Mouse (Mus musculus) embryonic facial prominence, embryonic 11.5 days (tissue): ENCODE data around the gene Gm13275. TPM values are rescaled to one million over a fixed set of nuclear protein-coding genes. Genes with fewer than 3 reads are reported as not detected.
"Not testable (repeated sequence)": the region's sequence is repeated elsewhere in the genome, so short reads cannot be mapped to it uniquely, and the experiment has no call there.

Experiments used
- ATAC-seq: fragments of 200-750 bp; cut with Nextera tagmentation; replicated peaks from 2 replicates; pipeline ENCODE4 v1.8.0; 2017; ENCODE audit warnings: low read depth; ENCODE audit not compliant: insufficient number of reproducible peaks, low FRiP score, low TSS enrichment
- DNase-seq: peaks from one replicate; pipeline ENCODE4 v3.0.0-alpha.2; 2015; ENCODE audit warnings: low spot score
- H3K27ac ChIP-seq: fragments of 300-500 bp; sonication (generic); replicated peaks from 2 replicates; pipeline ENCODE4 v1.5.1; 2014; ENCODE audit warnings: mild to moderate bottlenecking, low read depth, low read length, control low read depth
- H3K27me3 ChIP-seq: fragments of 300-500 bp; sonication (generic); 2 replicates; pipeline ENCODE4 v1.6.1; 2014; ENCODE audit warnings: mild to moderate bottlenecking, low read length, moderate library complexity, mixed read lengths; ENCODE audit not compliant: control insufficient read depth, insufficient read depth
- H3K36me3 ChIP-seq: fragments of 300-500 bp; sonication (generic); replicated peaks from 2 replicates; pipeline ENCODE4 v1.6.1; 2014; ENCODE audit warnings: low read depth, mild to moderate bottlenecking, low read length, moderate library complexity, mixed read lengths; ENCODE audit not compliant: control insufficient read depth, insufficient read depth
- H3K4me1 ChIP-seq: fragments of 300-500 bp; sonication (generic); 2 replicates; pipeline ENCODE4 v1.6.1; 2014; ENCODE audit warnings: low read length, mixed read lengths; ENCODE audit not compliant: control insufficient read depth, insufficient read depth
- H3K4me2 ChIP-seq: fragments of 300-500 bp; sonication (generic); 2 replicates; pipeline ENCODE4 v1.6.1; 2014; ENCODE audit warnings: low read depth, mild to moderate bottlenecking, control low read depth, low read length, moderate library complexity
- H3K4me3 ChIP-seq: fragments of 300-500 bp; sonication (generic); 2 replicates; pipeline ENCODE4 v1.5.1; 2014; ENCODE audit warnings: low read depth, low read length, control low read depth
- H3K9ac ChIP-seq: fragments of 300-500 bp; sonication (generic); replicated peaks from 2 replicates; pipeline ENCODE4 v1.6.1; 2014; ENCODE audit warnings: mild to moderate bottlenecking, control low read depth, low read length
- H3K9me3 ChIP-seq: fragments of 300-500 bp; sonication (generic); replicated peaks from 2 replicates; pipeline ENCODE4 v1.6.1; 2016; ENCODE audit warnings: mild to moderate bottlenecking, low read length, inconsistent platforms, mixed read lengths; ENCODE audit not compliant: control insufficient read depth
- WGBS: fragments of 180-500 bp; shearing (Covaris S2); extraction: QIAGEN DNeasy Blood & Tissue Kit; methylation state at CpG from one replicate; pipeline ENCODE4 v1.1.7; 2014; 5-methylcytosine and 5-hydroxymethylcytosine counted together
- polyA plus RNA-seq: library from polyadenylated mRNA; unstranded; fragments of >200 nt; fragmentation: Nextera tagmentation; extraction: Ambion mirVana; gene quantifications from 2 replicates; pipeline ENCODE4 v1.2.1, GENCODE M21; 2014

The Gm13275 gene
- polyA plus RNA-seq, 1 experiment from 2014 or later = not detected

DNA sequence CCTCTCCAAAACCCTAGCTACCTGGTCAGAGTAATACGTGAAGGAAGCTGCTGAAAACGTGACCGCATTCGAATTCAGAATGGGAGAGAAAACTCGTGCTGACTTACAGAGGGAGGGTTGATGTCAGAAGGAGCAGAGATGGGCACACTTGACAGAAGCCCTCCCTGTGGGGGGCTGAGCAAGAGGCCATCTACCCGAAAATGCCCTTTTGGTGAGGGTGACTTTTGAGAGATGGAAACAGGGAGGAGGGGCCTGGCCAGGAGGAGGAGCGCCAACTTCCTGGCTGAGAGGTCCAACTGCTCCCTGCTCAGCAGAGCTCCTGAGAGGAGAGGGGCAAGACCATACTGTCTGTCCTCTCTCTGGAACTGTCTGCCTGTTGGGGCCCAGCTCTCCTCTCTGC is 12.5 kb upstream of the Gm13275 start, which contains the start of gene Ifnz:
TSS of gene Ifnz (plus strand) at position 301 of the 400 bp plus-strand sequence.
- H3K4me2 ChIP-seq, H3K9me3 ChIP-seq, ATAC-seq, DNase-seq, H3K9ac ChIP-seq, H3K27ac ChIP-seq, H3K4me1 ChIP-seq, H3K27me3 ChIP-seq, H3K36me3 ChIP-seq, H3K4me3 ChIP-seq: not testable (repeated sequence)
- 11% methylated on average over 3 of the region's 7 CpGs for WGBS

- not testable (repeated sequence) for H3K36me3 ChIP-seq, H3K27me3 ChIP-seq, H3K9me3 ChIP-seq, H3K4me2 ChIP-seq, H3K4me1 ChIP-seq, H3K9ac ChIP-seq, DNase-seq, H3K27ac ChIP-seq, H3K4me3 ChIP-seq, ATAC-seq
- 0% methylated on average over 3 of the region's 31 CpGs for WGBS
Measured at GRCm38 (mm10) chr4:88782335-88782734, 12.0 kb upstream of the Gm13275 start.

DNA sequence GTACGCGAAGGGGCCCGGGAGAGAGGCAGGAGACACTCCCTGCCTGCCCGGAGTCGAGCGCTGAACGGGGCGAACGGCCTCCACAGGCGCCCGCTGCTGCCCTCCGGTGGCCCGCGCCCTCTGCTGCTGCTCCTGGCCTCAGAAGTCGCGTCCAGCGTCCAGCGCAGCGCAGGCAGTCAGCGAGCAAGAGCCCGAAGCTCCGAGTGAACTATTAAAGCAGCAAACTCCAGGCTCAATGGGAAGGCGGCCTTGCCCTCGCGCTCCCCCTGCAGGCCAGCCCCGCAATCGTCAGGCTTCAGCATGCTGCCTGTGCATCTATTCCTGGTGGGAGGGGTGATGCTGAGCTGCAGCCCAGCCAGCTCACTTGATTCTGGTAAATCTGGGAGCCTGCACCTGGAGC is 8.9 kb upstream of the Gm13275 start, which contains the start of gene Gm13276:
TSS of gene Gm13276 (plus strand) at position 301 of the 400 bp plus-strand sequence.
- not testable (repeated sequence) for H3K27me3 ChIP-seq, H3K9ac ChIP-seq, ATAC-seq, DNase-seq, H3K27ac ChIP-seq, H3K4me3 ChIP-seq, H3K9me3 ChIP-seq, H3K36me3 ChIP-seq, H3K4me2 ChIP-seq, H3K4me1 ChIP-seq
- WGBS = no CpG with 5 or more reads among the region's 27 CpGs

GRCm38 (mm10) chr4:88788402-88788801 is 5.9 kb upstream of the Gm13275 start, which contains the start of gene Gm13277:
TSS of gene Gm13277 (plus strand) at chr4:88788632.
- not testable (repeated sequence) for ATAC-seq, H3K4me3 ChIP-seq, H3K36me3 ChIP-seq, H3K27ac ChIP-seq, H3K4me2 ChIP-seq, H3K9ac ChIP-seq, H3K4me1 ChIP-seq, H3K27me3 ChIP-seq, DNase-seq, H3K9me3 ChIP-seq
- 0% methylated on average over 3 of the region's 28 CpGs for WGBS

GRCm38 (mm10) chr4:88791250-88791649 is 3.0 kb upstream of the Gm13275 start, which contains the start of gene Gm13278:
TSS of gene Gm13278 (plus strand) at chr4:88791550.
- DNase-seq, H3K27ac ChIP-seq, H3K4me1 ChIP-seq, H3K4me3 ChIP-seq, H3K9ac ChIP-seq, H3K4me2 ChIP-seq, H3K27me3 ChIP-seq, ATAC-seq, H3K9me3 ChIP-seq, H3K36me3 ChIP-seq: not testable (repeated sequence)
- WGBS = no CpG with 5 or more reads among the region's 28 CpGs

DNA sequence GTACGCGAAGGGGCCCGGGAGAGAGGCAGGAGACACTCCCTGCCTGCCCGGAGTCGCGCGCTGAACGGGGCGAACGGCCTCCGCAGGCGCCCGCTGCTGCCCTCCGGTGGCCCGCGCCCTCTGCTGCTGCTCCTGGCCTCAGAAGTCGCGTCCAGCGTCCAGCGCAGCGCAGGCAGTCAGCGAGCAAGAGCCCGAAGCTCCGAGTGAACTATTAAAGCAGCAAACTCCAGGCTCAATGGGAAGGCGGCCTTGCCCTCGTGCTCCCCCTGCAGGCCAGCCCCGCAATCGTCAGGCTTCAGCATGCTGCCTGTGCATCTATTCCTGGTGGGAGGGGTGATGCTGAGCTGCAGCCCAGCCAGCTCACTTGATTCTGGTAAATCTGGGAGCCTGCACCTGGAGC is 2.8 kb downstream of the Gm13275 start, which contains the start of gene Gm13279:
TSS of gene Gm13279 (plus strand) at position 301 of the 400 bp plus-strand sequence.
- not testable (repeated sequence) for H3K4me2 ChIP-seq, H3K4me3 ChIP-seq, ATAC-seq, H3K9me3 ChIP-seq, H3K4me1 ChIP-seq, DNase-seq, H3K36me3 ChIP-seq, H3K27me3 ChIP-seq, H3K9ac ChIP-seq, H3K27ac ChIP-seq
- WGBS = no CpG with 5 or more reads among the region's 28 CpGs

GRCm38 (mm10) chr4:88799365-88799764 is 5.1 kb downstream of the Gm13275 start, which contains the start of gene Gm13285:
TSS of gene Gm13285 (plus strand) at chr4:88799665.
- not testable (repeated sequence) for H3K4me2 ChIP-seq, H3K36me3 ChIP-seq, H3K27ac ChIP-seq, DNase-seq, H3K27me3 ChIP-seq, H3K9ac ChIP-seq, ATAC-seq, H3K4me1 ChIP-seq, H3K4me3 ChIP-seq, H3K9me3 ChIP-seq
- 10% methylated on average over 3 of the region's 7 CpGs for WGBS

- H3K9me3 ChIP-seq, ATAC-seq, H3K4me3 ChIP-seq, H3K4me2 ChIP-seq, H3K36me3 ChIP-seq, H3K4me1 ChIP-seq, H3K9ac ChIP-seq, DNase-seq, H3K27me3 ChIP-seq, H3K27ac ChIP-seq: not testable (repeated sequence)
- WGBS = no CpG with 5 or more reads among the region's 29 CpGs
Measured at GRCm38 (mm10) chr4:88802954-88803353, 8.7 kb downstream of the Gm13275 start, which contains the start of gene Gm13287. TSS of gene Gm13287 (plus strand) at chr4:88803254.
